Mouse (Mus musculus): ENCODE measurements around the gene Lrrtm1.
A peak's percentile ranks its signal among the peaks of the same experiment; 100 is the strongest.

The Lrrtm1 gene

DNA sequence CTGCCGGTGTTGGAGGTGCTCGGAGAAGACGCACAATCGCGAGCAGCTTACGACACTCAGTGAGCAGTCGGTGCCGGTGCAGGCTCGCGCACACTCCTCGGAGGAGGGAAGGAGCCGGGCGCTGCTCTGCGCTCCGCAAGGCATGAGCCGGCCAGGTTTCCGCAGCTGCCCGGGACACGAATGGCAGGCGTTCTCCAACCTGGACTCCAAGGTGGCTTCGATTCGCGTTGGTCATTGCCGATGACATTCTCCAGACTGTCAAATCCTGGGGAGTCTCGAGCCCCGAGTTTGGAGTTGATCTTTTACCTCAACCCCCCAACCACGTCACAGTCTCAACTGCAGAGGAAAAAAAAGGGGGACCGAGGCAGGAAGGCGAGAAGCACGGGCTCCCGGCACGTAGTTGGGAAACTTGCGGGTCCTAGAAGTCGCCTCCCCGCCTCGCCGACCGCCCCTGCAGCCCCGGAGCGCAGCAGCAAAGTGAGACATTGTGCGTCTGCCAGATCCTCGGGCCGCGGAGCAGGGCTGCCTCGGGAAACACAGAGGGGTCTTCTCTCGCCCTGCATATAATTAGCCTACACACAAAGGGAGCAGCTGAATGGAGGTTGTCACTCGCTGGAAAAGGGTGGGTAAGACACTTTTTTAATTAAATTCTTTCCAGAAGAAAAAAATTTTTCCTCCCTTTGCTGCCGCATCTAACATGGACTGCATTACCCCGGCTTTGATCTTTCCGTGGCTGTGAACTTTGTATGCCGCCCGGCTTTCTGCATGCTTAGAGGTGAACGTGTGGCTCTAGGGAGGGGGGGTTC is at the start of gene Lrrtm1:
Gene Lrrtm1 (plus strand): TSS at position 89 of the 806 bp plus-strand sequence.
- DNase-seq: peak; percentile 85

- DNase-seq: no peak
Observed at GRCm38 (mm10) chr6:77196650-77197049, 45.8 kb upstream of the Lrrtm1 start.

GRCm38 (mm10) chr6:77199375-77199774 is 43.1 kb upstream of the Lrrtm1 start:
- DNase-seq: no peak

DNA sequence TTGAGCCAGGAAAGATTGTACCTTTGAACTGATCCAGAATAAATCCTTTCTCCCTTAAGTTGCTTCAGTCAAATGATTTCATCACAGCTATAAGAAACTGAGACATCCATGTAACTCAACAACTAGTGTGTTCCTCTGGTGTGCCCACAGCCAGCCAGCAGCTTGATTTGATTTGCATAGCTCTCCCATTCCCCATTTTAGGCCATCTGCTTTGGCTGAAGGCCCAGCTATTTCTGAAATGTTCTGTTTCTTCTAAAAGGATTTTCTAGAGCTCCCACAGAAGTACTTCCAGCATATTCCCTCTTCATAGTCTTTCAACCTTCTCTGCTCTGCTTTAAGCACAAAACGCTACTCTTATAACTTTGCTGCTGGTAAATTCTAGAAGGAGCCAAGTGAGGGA is 33.3 kb upstream of the Lrrtm1 start:
- no peak for DNase-seq

- no peak for DNase-seq
Observed at GRCm38 (mm10) chr6:77209929-77210328, 32.6 kb upstream of the Lrrtm1 start.

DNA sequence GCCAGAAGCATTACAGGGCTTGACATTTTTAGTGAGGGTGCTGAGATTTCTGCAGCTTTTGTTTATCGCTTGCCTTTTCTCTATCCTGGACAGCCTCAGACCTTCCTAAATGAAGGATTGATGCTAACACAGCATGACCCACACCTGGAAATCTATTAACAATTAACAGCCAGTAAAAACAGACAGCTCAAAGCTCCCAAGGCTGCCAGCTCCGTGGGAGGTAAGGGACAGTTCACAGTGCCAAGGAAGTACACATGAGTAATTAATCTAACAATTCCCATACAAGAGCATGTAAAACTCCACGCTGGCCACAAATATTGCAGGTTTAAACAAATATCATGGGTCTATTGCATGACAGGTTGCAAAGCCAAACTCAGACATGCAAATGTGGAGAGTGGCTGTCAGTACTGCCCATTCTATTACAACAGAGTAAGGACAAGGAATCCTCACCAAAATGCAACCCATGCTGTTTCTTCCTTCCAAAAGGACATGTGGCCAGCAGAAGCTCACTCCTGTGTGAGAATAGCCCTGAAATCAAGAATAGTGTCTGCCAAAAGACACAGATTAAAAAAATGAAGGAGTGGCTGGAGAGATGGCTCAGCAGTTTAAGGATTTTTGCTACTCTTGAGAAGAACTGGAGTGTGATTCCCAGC is 28.6 kb upstream of the Lrrtm1 start:
- DNase-seq: no peak

GRCm38 (mm10) chr6:77215322-77215721 is 27.2 kb upstream of the Lrrtm1 start:
- DNase-seq: no peak

DNA sequence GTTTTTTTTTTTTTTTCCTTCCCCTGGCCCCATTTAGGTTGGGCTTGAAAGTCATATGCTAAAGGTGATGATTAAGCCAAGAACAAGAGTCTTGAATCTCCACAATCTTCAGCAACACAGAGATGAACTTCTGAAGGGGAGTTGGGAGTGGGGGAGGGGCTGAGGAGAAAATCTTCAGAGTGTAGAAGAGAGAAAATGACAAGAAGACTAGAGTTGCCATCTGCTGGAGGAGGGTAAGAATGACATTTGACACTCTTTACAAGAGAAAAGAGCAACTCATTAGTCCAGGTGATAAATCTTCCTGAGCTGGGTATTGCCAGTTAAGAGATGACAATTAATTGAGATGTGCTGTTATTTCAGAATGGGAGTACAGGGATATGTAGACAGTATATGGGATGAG is 23.6 kb upstream of the Lrrtm1 start:
- DNase-seq: no peak

- DNase-seq: no peak
Observed at GRCm38 (mm10) chr6:77220776-77221175, 21.7 kb upstream of the Lrrtm1 start.

DNA sequence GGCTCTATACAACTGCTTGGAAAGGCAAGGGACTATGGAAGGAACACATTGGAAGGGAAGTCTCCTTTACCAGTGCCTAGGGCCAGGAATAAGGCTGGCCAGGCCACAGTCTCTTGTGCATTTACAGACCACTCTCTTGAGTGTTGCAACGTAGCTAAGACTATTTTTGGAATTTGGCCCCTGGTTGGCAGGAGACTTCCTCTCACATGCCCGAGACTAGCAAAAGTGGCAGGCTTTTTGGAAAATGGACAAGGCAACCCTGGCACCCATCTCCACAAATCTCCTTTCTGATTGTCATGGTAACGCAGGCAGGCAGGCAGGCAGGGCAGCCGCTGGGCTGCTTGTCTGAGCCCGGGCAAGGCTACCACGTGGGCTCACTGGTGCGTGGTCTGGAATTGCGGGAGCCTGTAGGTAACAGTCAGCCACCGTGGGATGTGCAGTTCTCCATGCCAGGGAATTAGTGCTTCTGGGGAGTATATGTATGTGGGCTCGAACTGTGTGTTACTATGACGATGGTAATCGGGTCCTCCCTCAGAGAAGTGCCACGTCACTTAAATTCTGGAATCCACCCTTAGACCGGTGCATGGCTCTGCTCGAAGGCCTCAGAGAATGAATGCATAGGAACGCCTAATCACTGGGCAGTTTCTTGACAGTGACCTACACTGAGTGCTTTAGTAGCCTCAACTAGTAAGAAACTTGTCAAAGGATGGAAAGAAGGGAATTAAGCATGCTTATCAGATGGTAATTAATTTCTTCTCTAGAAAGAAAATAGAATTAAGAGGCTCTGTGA is 19.4 kb upstream of the Lrrtm1 start:
- peak; percentile 72 for DNase-seq

DNA sequence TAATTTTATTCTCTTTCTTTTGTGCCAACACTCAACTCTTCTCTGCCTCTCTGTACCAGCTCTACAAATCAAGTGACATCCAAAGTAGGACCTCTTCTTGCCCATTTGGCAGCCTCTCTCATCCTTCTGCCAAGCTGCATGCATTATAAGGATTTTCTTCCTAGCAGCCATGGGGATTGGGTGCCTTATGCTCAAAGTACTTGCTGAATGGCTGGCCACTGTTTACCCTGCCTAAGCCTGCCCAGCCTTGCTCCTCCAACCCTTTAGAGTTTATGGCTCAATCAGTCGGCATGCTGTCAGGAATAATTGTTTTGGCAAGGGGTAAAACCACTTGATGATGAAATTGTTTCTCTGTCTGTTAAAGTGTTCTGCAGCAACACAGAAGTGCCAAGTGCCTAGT is 2.1 kb upstream of the Lrrtm1 start:
- DNase-seq: no peak

DNA sequence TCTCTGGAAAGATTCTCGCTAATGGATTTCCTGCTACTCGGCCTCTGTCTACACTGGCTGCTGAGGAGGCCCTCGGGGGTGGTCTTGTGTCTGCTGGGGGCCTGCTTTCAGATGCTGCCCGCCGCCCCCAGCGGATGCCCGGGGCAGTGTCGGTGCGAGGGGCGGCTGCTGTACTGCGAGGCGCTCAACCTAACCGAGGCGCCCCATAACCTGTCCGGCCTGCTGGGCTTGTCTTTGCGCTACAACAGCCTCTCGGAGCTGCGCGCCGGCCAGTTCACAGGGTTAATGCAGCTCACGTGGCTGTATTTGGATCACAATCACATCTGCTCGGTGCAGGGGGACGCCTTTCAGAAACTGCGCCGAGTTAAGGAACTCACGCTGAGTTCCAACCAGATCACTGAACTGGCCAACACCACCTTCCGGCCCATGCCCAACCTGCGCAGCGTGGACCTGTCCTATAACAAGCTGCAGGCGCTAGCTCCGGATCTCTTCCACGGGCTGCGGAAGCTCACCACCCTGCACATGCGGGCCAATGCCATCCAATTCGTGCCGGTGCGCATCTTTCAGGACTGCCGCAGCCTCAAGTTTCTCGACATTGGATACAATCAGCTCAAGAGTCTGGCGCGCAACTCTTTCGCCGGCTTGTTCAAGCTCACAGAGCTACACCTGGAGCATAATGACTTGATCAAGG is 1.2 kb downstream of the Lrrtm1 start:
- peak; percentile 63 for DNase-seq

- DNase-seq: no peak
Observed at GRCm38 (mm10) chr6:77253480-77253879, 11.0 kb downstream of the Lrrtm1 start.

- DNase-seq: no peak
Observed at GRCm38 (mm10) chr6:77256348-77256747, 13.9 kb downstream of the Lrrtm1 start.

- DNase-seq: no peak
Observed at GRCm38 (mm10) chr6:77257358-77258105, 15.0 kb downstream of the Lrrtm1 start.

DNA sequence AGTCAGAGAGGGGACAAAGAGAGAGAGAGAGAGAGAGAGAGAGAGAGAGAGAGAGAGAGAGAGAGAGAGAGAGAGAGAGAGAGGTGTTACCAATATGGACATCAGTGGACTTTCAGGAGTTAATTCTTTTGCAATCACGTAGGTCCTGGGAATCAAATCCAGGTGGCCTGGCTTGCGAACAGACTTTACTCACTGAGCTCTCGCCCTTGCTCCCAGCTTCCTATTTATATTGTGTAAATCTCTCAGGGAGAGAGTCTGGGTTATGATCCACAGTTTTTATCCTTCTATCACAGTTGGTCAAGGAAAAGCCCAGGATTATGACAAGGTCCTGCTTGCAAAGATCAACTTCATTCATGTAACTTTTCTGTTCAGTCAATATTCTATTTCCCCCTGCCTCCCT is 22.7 kb downstream of the Lrrtm1 start:
- DNase-seq: no peak

GRCm38 (mm10) chr6:77278794-77279193 is 36.3 kb downstream of the Lrrtm1 start:
- DNase-seq: peak; percentile 49

DNA sequence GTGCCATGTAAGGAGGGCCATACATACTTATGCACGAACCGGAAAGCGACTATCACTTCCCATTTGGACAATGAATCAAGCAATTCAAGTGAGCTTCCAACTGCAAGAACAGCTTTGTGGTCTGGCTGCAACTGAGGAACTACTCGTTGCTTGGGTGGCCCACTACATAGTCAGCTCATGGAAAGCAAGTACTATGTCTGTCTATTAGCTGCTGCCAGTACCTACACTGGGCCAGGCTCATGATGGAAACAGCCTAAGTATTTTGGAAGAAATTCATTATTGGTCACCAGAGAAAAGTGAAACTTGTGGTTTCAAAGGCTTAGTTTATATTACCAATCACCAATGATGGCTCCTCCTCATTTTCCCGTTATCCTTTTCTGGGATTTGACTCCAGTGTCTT is 43.8 kb downstream of the Lrrtm1 start:
- DNase-seq: no peak

DNA sequence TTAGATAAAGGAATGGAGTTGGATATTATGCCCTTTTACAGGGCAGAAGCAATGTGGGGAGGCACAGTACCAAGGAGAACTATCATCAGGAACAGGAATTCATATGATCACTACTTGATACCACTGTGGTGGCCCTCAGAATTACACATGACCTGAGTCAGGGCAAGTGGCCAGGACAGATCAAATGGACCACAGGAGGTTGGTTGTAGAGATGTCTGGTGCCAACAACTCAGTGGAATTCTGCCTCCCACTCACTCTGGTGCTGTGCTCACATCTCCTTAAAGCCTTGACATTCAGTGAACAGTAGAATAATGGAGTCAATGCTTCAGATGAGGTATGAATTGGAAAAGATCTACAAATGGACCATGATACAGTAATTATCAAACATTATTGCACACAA is 45.9 kb downstream of the Lrrtm1 start:
- DNase-seq: no peak

- no peak for DNase-seq
Observed at GRCm38 (mm10) chr6:77291415-77291814, 48.9 kb downstream of the Lrrtm1 start.

GRCm38 (mm10) chr6:77301305-77301704 is 58.8 kb downstream of the Lrrtm1 start:
- no peak for DNase-seq

DNA sequence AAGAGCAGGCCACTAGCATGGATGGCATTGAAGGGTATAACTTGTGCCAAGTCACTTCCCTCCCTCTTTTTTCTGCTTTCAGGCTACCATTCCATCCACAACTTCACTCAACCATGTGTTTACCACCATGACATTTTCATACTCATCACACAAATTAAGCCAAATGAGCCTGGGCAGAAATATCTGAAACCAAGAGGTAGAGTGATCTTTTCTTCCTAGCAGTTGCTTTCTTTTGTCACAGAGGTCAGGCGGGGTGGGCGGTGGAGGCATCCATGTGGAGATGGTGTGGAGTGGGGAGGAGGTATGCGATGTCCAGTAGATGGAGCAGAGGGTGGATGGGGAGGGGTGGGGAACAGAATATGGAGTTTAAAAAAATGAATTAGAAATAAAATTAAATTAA is 64.3 kb downstream of the Lrrtm1 start:
- DNase-seq: no peak
